Mouse (Mus musculus) testis, adult 2 months (tissue): ENCODE measurements around the gene Rab43.

Source experiments
- CTCF ChIP-seq: fragments of 200-500 bp; IDR thresholded peaks from 2 replicates; pipeline ENCODE4 v1.5.1; 2012; ENCODE audit warnings: low read depth, mild to moderate bottlenecking, inconsistent platforms, low read length, moderate library complexity; ENCODE audit not compliant: control insufficient read depth, insufficient read depth, insufficient replicate concordance
- POLR2A ChIP-seq: fragments of 200-500 bp; IDR thresholded peaks from 2 replicates; pipeline ENCODE4 v1.6.1; 2012; ENCODE audit warnings: low read depth, mild to moderate bottlenecking, inconsistent platforms, low read length, moderate library complexity; ENCODE audit not compliant: control insufficient read depth

DNA sequence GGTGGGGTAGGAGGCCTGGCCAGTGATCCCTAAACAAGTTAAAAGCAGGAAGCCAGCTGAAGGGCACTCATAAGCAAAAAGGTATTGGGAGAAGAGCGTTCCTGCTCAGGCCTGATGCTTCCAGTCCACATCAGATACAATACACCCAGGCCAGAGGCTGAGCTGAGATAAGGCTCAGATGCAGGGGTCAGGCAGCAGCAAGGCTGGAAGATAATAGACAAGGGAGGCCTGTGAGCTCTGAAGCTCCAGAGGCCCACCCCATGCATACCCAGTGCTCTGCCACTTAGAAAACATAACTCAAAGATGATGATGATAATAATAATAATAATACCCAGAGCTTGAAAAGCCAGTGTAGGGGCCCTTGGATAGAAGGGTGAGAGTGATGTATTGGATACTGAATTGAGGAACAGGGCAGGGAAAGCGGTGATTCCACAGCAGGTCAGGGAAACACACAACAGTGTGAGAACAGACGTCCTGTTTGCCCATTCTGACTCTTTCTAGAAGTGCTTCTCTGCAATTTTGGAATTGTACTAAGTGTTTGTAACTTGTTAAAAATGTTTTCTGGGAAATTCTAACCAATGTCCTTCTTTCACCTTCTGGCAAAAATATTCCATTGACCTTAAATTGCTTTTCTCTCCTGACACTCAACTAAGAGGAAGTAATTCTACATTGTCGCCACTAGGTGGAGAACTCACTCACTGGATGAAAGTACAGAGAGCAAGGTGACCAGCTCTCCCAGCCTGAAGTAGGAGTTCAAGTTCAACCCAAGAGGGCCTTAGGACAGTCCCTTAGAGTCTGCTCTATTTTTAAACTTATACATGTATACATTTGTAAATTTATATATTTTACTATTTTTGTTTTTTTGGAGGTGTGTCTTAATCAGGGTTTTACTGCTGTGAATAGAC lies 48.3 kb downstream of the Rab43 start:
- TF ChIP-seq CTCF (no peak; the same call in 1 of the 2 replicates), POLR2A (no peak)
